Mouse (Mus musculus) brain, adult 10 weeks (tissue): ENCODE data around the gene Slco1a5. TPM values are rescaled to one million over a fixed set of nuclear protein-coding genes. Genes with fewer than 3 reads are reported as not detected.

Experiments used
- polyA plus RNA-seq: library from polyadenylated mRNA; stranded (reverse); fragments of 350-450 nt; fragmentation: Illumina TruSeq; extraction: RNeasy Lipid Tissue Mini Kit (QIAGEN cat#74804); gene quantifications from one replicate; pipeline ENCODE4 v1.2.3, GENCODE M21; 2015; ENCODE audit warnings: low read depth, low replicate concordance

Gene Slco1a5
- 0.18 TPM for polyA plus RNA-seq

GRCm38 (mm10) chr6:142322881-142323280 is at the start of gene Slco1a5:
Slco1a5 (minus strand) TSS chr6:142322981.

GRCm38 (mm10) chr6:142345440-142346038 is 22.8 kb upstream of the Slco1a5 start, which contains the start of gene Pyroxd1:
Pyroxd1 (plus strand) TSS chr6:142345654.

GRCm38 (mm10) chr6:142298098-142298497 is 24.7 kb downstream of the Slco1a5 start, which contains the start of gene Iapp:
Iapp (plus strand) TSS chr6:142298423.

GRCm38 (mm10) chr6:142208421-142208820 is 114.4 kb downstream of the Slco1a5 start, which contains the start of gene Slco1a6:
Slco1a6 (minus strand) TSS chr6:142208521.

Other genes with a start within 250 kb of the Slco1a5 start
- gene Slco1a6, start 114.5 kb downstream of the Slco1a5 start, polyA plus RNA-seq = not detected
- not detected for gene Iapp, start 24.6 kb downstream of the Slco1a5 start, polyA plus RNA-seq
- gene Pyroxd1, start 22.7 kb upstream of the Slco1a5 start, polyA plus RNA-seq = 14.1 TPM
- 20.0 TPM for gene Recql, start 64.1 kb upstream of the Slco1a5 start, polyA plus RNA-seq
- gene Golt1b, start 64.2 kb upstream of the Slco1a5 start, polyA plus RNA-seq = 31.3 TPM
- 3.8 TPM for gene Spx, start 90.5 kb upstream of the Slco1a5 start, polyA plus RNA-seq
- gene Gys2, start 150.1 kb upstream of the Slco1a5 start, polyA plus RNA-seq = 0.27 TPM
- gene Ldhb, start 185.0 kb upstream of the Slco1a5 start, polyA plus RNA-seq = 1,259 TPM
- 5.0 TPM for gene Kcnj8, start 248.6 kb upstream of the Slco1a5 start, polyA plus RNA-seq